Mouse (Mus musculus) liver, embryonic 14.5 days (tissue): ENCODE measurements around the gene Cd101.

Experiments used
- CTCF ChIP-seq: IDR thresholded peaks from 2 replicates; pipeline ENCODE4 v1.5.1; 2016; ENCODE audit warnings: antibody characterized with exemption, low read depth, control low read depth
- EP300 ChIP-seq: IDR thresholded peaks from 2 replicates; pipeline ENCODE4 v1.6.1; 2016; ENCODE audit warnings: antibody characterized with exemption, low read depth

GRCm38 (mm10) chr3:101015254-101015653, 14.1 kb downstream of the Cd101 start:
- TF ChIP-seq CTCF (no peak), EP300 (no peak)
